Mouse (Mus musculus) brain, embryonic 14.5 days (tissue): ENCODE measurements around the gene Olfr1446. TPM values are rescaled to one million over a fixed set of nuclear protein-coding genes. Genes with fewer than 3 reads are reported as not detected.

ENCODE experiments used
- DNase-seq: peaks from one replicate; pipeline ENCODE4 v3.0.0-alpha.2; 2011; ENCODE audit warnings: low read depth
- CTCF ChIP-seq: fragments of 200-500 bp; IDR thresholded peaks from 2 replicates; pipeline ENCODE4 v1.5.1; 2012; ENCODE audit warnings: inconsistent platforms, mild to moderate bottlenecking, moderate library complexity, borderline replicate concordance; ENCODE audit not compliant: insufficient read depth, insufficient read length; ENCODE audit errors: extremely low read depth
- POLR2A ChIP-seq: fragments of 200-500 bp; IDR thresholded peaks from 2 replicates; pipeline ENCODE4 v1.6.1; 2012; ENCODE audit warnings: mild to moderate bottlenecking, inconsistent platforms, borderline replicate concordance; ENCODE audit not compliant: poor library complexity, insufficient read depth, insufficient read length, severe bottlenecking; ENCODE audit errors: extremely low read depth
- polyA plus RNA-seq: library from polyadenylated mRNA; depleted of rRNA; stranded (reverse); fragments of >200 nt; gene quantifications from 2 replicates; pipeline ENCODE4 v1.2.3, GENCODE M21; 2012; rRNA removed

Gene Olfr1446
- not detected in 2 replicates for polyA plus RNA-seq

GRCm38 (mm10) chr19:12893424-12893823, at the start of gene Olfr1446:
Gene Olfr1446 (minus strand): TSS chr19:12893524.
- no peak for TF ChIP-seq CTCF
- no peak for TF ChIP-seq POLR2A
- no peak for DNase-seq

DNA sequence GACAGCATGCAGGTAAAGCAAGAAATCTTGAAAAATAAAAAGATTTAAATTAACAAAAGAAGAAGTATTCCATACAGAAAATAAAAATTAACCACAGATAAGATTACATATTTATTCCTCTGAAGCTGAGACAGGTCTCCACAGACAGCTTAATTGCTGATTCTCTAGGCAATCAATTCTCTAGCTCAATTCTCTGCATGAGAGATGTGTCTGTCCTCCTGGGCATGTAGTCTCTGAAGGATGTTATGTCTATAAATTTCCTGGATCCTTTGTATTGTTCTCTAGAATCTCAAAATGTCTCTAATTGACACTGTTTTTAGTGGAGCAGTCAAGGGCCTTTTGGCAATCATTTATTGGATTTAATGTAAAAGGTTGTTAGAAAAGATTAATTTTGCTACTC, 37.2 kb upstream of the Olfr1446 start, which contains the start of gene Olfr1449:
Gene Olfr1449, plus strand, starts transcription at position 301 of the 400 bp plus-strand sequence.
- TF ChIP-seq CTCF (no peak), POLR2A (no peak)
- no peak for DNase-seq

GRCm38 (mm10) chr19:12924319-12924718, 31.0 kb upstream of the Olfr1446 start, which contains the start of gene Olfr1448:
Gene Olfr1448 (minus strand): TSS chr19:12924419.
- no peak for DNase-seq
- TF ChIP-seq CTCF (no peak), POLR2A (no peak)

- no peak for DNase-seq
- TF ChIP-seq CTCF (no peak), POLR2A (no peak)
These were observed 10.3 kb upstream of the Olfr1446 start, which contains the start of gene Olfr1447 for GRCm38 (mm10) chr19:12903643-12904042. Gene Olfr1447 (minus strand): TSS chr19:12903743.

GRCm38 (mm10) chr19:12883555-12883954, 9.8 kb downstream of the Olfr1446 start, which contains the start of gene Olfr1445:
Gene Olfr1445 (plus strand): TSS chr19:12883855.
- TF ChIP-seq CTCF, result no peak
- TF ChIP-seq POLR2A, result no peak
- DNase-seq, result no peak

- DNase-seq, result no peak
- TF ChIP-seq POLR2A (no peak), CTCF (no peak)
These were observed 36.3 kb downstream of the Olfr1446 start, which contains the start of gene Olfr1444 for GRCm38 (mm10) chr19:12856983-12857382. Gene Olfr1444 (plus strand): TSS chr19:12857283.

- TF ChIP-seq CTCF (no peak), POLR2A (no peak)
- no peak for DNase-seq
These were observed 46.9 kb downstream of the Olfr1446 start, which contains the start of gene Gm5244 for GRCm38 (mm10) chr19:12846382-12846781. Gene Gm5244 (plus strand): TSS chr19:12846682.

DNA sequence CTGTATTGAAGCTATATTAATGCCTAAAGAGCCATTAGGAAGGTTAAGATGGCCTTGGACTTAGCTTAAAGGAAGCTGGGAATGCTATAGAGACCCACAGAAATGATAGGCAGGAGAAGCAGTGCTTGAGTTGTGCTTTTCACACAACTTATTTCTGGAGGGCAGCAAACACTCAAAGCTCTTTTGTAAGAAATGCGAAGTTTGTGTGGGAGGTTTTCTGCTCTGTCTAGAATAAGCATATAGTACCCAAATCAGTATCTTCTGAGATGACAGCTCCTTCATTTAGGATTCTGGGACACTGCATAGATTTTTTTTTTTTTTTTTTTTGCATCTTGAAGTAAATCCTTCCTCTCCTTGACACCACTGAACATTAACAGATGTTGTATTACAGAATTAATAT, 54.8 kb downstream of the Olfr1446 start:
- no peak for DNase-seq
- TF ChIP-seq CTCF (no peak), POLR2A (no peak)

Other genes with a start within 250 kb of the Olfr1446 start
- not detected in 2 replicates for gene Olfr1442, start 223.1 kb downstream of the Olfr1446 start, polyA plus RNA-seq
- not detected in 2 replicates for gene Olfr1443, start 215.4 kb downstream of the Olfr1446 start, polyA plus RNA-seq
- gene Keg1, start 197.7 kb downstream of the Olfr1446 start, polyA plus RNA-seq, result not detected in 2 replicates
- gene Cntf, start 127.9 kb downstream of the Olfr1446 start, polyA plus RNA-seq, result 2.4 and 3.9 TPM in 2 replicates
- 37.5 and 41.0 TPM in 2 replicates for gene Zfp91, start 97.4 kb downstream of the Olfr1446 start, polyA plus RNA-seq
- gene Lpxn, start 97.3 kb downstream of the Olfr1446 start, polyA plus RNA-seq, result 1.4 and 1.6 TPM in 2 replicates
- gene Gm5244, start 46.8 kb downstream of the Olfr1446 start, polyA plus RNA-seq, result not detected in 2 replicates
- gene Olfr1444, start 36.2 kb downstream of the Olfr1446 start, polyA plus RNA-seq, result not detected in 2 replicates
- gene Olfr1445, start 9.7 kb downstream of the Olfr1446 start, polyA plus RNA-seq, result not detected in 2 replicates
- gene Olfr1447, start 10.2 kb upstream of the Olfr1446 start, polyA plus RNA-seq, result not detected in 2 replicates
- not detected in 2 replicates for gene Olfr1448, start 30.9 kb upstream of the Olfr1446 start, polyA plus RNA-seq
- not detected in 2 replicates for gene Olfr1449, start 37.3 kb upstream of the Olfr1446 start, polyA plus RNA-seq
- gene Olfr1450, start 56.7 kb upstream of the Olfr1446 start, polyA plus RNA-seq, result not detected in 2 replicates
- gene Olfr1451, start 101.5 kb upstream of the Olfr1446 start, polyA plus RNA-seq, result not detected in 2 replicates
- gene Olfr1453, start 134.8 kb upstream of the Olfr1446 start, polyA plus RNA-seq, result not detected in 2 replicates
- gene Olfr1454, start 167.1 kb upstream of the Olfr1446 start, polyA plus RNA-seq, result not detected in 2 replicates
- gene Olfr1457, start 204.4 kb upstream of the Olfr1446 start, polyA plus RNA-seq, result not detected in 2 replicates
- gene Olfr1458, start 213.3 kb upstream of the Olfr1446 start, polyA plus RNA-seq, result not detected in 2 replicates